Mouse (Mus musculus): ENCODE results near the gene Gm9833. TPM values are rescaled to one million over a fixed set of nuclear protein-coding genes. Genes with fewer than 3 reads are reported as not detected.
"Not testable (repeated sequence)": the region's sequence is repeated elsewhere in the genome, so short reads cannot be mapped to it uniquely, and the experiment has no call there.

Gene Gm9833
- 4.7 and 5.6 TPM in 2 replicates for polyA plus RNA-seq (2014; fragmentation: Nextera tagmentation; extraction: Ambion mirVana)

DNA sequence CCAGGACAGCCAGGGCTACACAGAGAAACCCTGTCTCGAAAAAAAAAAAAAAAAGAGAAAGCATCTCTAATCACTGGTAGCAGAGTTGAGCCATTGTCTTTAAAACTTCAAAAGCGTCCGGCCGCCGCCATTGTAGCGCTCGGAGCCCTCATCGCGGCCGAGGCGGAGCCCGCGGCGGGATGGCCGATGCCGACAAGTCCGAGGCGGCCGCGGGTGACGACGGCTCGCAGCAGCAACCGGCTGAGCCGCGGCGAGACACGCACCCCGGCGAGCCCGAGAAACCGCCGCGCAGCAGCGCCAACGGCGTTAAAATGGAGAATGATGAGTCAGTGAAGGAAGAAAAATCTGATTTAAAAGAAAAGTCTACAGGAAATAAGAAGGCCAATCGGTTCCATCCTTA lies at the start of gene Gm9833:
TSS of gene Gm9833 (plus strand) at position 117 of the 400 bp plus-strand sequence.
- H3K9me3 ChIP-seq (ENCODE audit: control insufficient read depth, low read length); H3K4me3 ChIP-seq (ENCODE audit: low read depth, low read length); H3K27me3 ChIP-seq (ENCODE audit: control insufficient read depth, insufficient read depth, low read length); H3K27ac ChIP-seq (replicated peaks; ENCODE audit: low read depth, low read length); H3K4me2 ChIP-seq (ENCODE audit: low read depth, severe bottlenecking); H3K4me1 ChIP-seq (ENCODE audit: control insufficient read depth, insufficient read depth, low read length); ATAC-seq (ENCODE audit: insufficient number of reproducible peaks, low FRiP score, low TSS enrichment, low read depth); H3K36me3 ChIP-seq (ENCODE audit: control insufficient read depth, insufficient read depth, low read length); DNase-seq (ENCODE audit: low spot score); H3K9ac ChIP-seq (ENCODE audit: low read length): not testable (repeated sequence)
- WGBS = 35% methylated on average over 30 of the region's 38 CpGs

DNA sequence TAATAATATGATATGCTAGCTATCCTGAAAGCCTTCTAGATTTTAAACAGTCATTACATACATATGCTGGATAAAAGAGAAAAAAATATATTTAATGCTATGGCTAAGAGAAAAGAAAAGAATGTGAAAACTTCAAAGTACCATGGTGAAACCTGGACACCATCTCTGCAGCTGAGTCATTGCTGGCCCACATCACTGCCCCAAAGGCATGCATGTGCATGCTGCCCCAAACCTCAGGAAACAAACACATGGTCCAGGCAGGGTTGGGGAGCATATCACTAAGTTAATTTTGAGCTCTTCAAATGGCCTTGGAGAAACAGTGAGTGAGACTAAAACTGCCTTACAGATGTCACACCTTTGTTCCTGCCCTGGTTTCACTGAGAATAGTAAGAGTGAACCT lies 17.8 kb upstream of the Gm9833 start:
- Histone ChIP-seq H3K27me3 (ENCODE audit: control insufficient read depth, insufficient read depth, low read length) (no peaks in the 10 kb centered on the region), H3K4me3 (ENCODE audit: low read depth, low read length) (no peak overlapping the region), H3K4me2 (ENCODE audit: low read depth, severe bottlenecking) (no peak overlapping the region), H3K36me3 (ENCODE audit: control insufficient read depth, insufficient read depth, low read length) (no peaks in the 10 kb centered on the region), H3K27ac (replicated peaks; ENCODE audit: low read depth, low read length) (no peak overlapping the region), H3K9me3 (ENCODE audit: control insufficient read depth, low read length) (no peaks in the 10 kb centered on the region), H3K9ac (ENCODE audit: low read length) (no peak overlapping the region), H3K4me1 (ENCODE audit: control insufficient read depth, insufficient read depth, low read length) (no peaks in the 10 kb centered on the region)
- ATAC-seq (ENCODE audit: insufficient number of reproducible peaks, low FRiP score, low TSS enrichment, low read depth) (no peak), DNase-seq (ENCODE audit: low spot score) (no peak)

DNA sequence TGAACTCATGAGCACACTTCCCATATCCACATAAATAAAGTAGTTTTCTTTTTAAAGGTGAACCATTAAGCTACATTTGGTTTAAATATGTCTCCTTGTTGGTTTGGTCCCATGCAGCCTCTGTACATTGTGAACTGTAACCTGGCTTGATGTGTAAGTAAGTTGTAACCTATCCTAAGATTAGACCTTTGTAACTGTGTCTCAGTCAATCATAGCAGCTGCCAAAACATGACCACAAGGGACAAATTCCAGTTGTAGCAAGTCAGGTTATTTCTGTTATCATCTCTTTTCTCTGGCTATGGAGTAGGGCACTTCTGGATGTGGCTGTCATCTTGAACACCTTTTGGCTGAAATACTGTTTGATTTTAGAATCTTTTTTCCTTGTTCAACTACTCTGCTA lies 12.1 kb upstream of the Gm9833 start:
- Histone ChIP-seq H3K27ac (replicated peaks; ENCODE audit: low read depth, low read length) (no peak overlapping the region), H3K9me3 (ENCODE audit: control insufficient read depth, low read length) (no peaks in the 10 kb centered on the region), H3K27me3 (ENCODE audit: control insufficient read depth, insufficient read depth, low read length) (no peaks in the 10 kb centered on the region), H3K9ac (ENCODE audit: low read length) (no peak overlapping the region), H3K4me3 (ENCODE audit: low read depth, low read length) (no peak overlapping the region), H3K36me3 (ENCODE audit: control insufficient read depth, insufficient read depth, low read length) (no peaks in the 10 kb centered on the region), H3K4me2 (ENCODE audit: low read depth, severe bottlenecking) (no peak overlapping the region), H3K4me1 (ENCODE audit: control insufficient read depth, insufficient read depth, low read length) (no peaks in the 10 kb centered on the region)
- no peak for ATAC-seq (ENCODE audit: insufficient number of reproducible peaks, low FRiP score, low TSS enrichment, low read depth)
- no peak for DNase-seq (ENCODE audit: low spot score)

DNA sequence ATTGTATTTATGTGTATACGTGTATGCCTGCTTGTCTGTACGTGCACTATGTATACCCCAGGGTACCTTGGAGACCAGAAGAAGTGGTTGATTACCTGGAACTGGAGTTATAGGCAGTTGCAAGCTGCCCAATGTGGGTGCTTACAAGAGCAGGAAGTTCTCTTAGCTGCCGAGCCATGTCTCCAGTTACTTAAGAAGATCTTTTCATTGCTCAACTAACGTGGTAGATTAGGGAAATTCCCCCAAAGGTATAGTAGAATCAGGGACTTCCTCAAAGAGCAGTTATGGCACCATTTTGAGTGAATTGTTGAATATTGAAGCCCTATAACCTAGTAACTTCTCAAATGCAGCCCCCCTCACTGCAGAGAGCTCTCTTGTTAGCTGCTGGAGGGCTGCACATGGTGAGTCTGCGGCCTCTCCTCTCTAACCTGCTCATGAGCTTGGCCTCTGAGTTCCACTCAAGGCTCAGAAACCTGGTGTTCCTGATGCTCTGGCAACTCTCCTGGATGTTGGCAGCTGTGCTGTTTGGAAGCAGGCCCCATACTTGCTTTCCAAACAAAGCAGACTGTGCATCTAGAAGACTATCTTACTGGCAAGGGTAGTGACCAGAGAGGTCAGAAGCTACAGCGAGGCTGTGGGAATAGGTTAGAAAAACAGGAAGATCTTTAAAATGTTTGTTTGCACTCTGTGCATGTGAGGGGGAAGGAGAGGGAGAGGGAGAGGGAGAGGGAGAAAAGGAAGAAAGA lies 10.6 kb upstream of the Gm9833 start:
- WGBS = 87% methylated on average over 6 of the region's 6 CpGs
- no peak overlapping the region for H3K27ac ChIP-seq (replicated peaks; ENCODE audit: low read depth, low read length)

DNA sequence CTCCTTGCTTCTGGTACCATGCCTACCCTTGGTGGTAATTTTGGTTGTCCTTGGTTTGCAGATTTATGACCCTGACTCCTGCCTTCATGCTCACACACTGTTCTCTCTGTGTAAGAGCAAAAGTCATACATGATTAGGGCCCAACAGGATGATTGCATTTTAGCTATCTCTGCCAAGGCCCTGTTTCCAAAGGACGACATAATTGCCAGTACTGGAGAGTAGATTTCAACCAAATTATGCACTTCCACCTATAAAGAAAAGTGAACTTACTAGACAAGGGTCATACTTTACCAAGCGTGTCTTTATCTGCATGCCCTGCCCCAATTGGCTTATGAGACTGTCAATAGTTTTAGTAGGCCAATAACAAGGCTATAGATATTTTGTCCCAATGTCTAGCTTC lies 9.8 kb upstream of the Gm9833 start:
- no peak overlapping the region for H3K27ac ChIP-seq (replicated peaks; ENCODE audit: low read depth, low read length)
- WGBS = 88% methylated on average over 2 of the region's 2 CpGs
- no peaks in the 10 kb centered on the region for H3K36me3 ChIP-seq (ENCODE audit: control insufficient read depth, insufficient read depth, low read length)
- H3K9ac ChIP-seq (ENCODE audit: low read length) = no peak overlapping the region
- H3K4me2 ChIP-seq (ENCODE audit: low read depth, severe bottlenecking) = no peak overlapping the region
- no peaks in the 10 kb centered on the region for H3K4me1 ChIP-seq (ENCODE audit: control insufficient read depth, insufficient read depth, low read length)
- no peaks in the 10 kb centered on the region for H3K9me3 ChIP-seq (ENCODE audit: control insufficient read depth, low read length)
- DNase-seq (ENCODE audit: low spot score) (no peak), ATAC-seq (ENCODE audit: insufficient number of reproducible peaks, low FRiP score, low TSS enrichment, low read depth) (no peak)
- H3K4me3 ChIP-seq (ENCODE audit: low read depth, low read length) = no peak overlapping the region
- no peaks in the 10 kb centered on the region for H3K27me3 ChIP-seq (ENCODE audit: control insufficient read depth, insufficient read depth, low read length)

More for the DNA sequence above, 10.6 kb upstream of the Gm9833 start:
- DNase-seq (ENCODE audit: low spot score) (no peak), ATAC-seq (ENCODE audit: insufficient number of reproducible peaks, low FRiP score, low TSS enrichment, low read depth) (no peak)
- Histone ChIP-seq H3K27me3 (ENCODE audit: control insufficient read depth, insufficient read depth, low read length) (no peaks in the 10 kb centered on the region), H3K9ac (ENCODE audit: low read length) (no peak overlapping the region), H3K36me3 (ENCODE audit: control insufficient read depth, insufficient read depth, low read length) (no peaks in the 10 kb centered on the region), H3K9me3 (ENCODE audit: control insufficient read depth, low read length) (no peaks in the 10 kb centered on the region), H3K4me3 (ENCODE audit: low read depth, low read length) (no peak overlapping the region), H3K4me2 (ENCODE audit: low read depth, severe bottlenecking) (no peak overlapping the region), H3K4me1 (ENCODE audit: control insufficient read depth, insufficient read depth, low read length) (no peaks in the 10 kb centered on the region)

DNA sequence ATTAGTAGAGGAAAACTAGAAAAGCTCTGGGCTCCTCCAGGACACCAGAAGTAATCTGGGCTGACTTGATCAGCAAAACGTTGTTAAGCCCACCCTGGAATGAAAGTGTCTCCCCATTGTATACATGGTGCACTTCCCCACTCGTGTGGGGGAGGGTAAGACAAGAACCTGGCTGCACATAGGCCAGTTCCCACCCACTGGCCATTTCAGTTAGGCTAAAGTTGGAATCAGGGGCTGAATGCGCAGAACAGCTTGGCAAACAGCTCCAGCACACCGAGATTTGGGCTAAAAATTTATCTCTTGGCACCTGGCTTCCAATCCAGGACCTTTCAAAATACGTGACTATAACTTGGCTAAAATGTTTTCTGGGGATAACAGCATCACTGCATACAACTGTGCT lies 6.6 kb upstream of the Gm9833 start:
- Histone ChIP-seq H3K36me3 (ENCODE audit: control insufficient read depth, insufficient read depth, low read length) (no peaks in the 10 kb centered on the region), H3K4me3 (ENCODE audit: low read depth, low read length) (no peak overlapping the region), H3K4me1 (ENCODE audit: control insufficient read depth, insufficient read depth, low read length) (no peaks in the 10 kb centered on the region), H3K9me3 (ENCODE audit: control insufficient read depth, low read length) (no peaks in the 10 kb centered on the region), H3K27ac (replicated peaks; ENCODE audit: low read depth, low read length) (no peak overlapping the region), H3K27me3 (ENCODE audit: control insufficient read depth, insufficient read depth, low read length) (no peaks in the 10 kb centered on the region), H3K4me2 (ENCODE audit: low read depth, severe bottlenecking) (no peak overlapping the region), H3K9ac (ENCODE audit: low read length) (no peak overlapping the region)
- ATAC-seq (ENCODE audit: insufficient number of reproducible peaks, low FRiP score, low TSS enrichment, low read depth) = no peak
- 73% methylated on average over 5 of the region's 5 CpGs for WGBS
- DNase-seq (ENCODE audit: low spot score) = no peak

DNA sequence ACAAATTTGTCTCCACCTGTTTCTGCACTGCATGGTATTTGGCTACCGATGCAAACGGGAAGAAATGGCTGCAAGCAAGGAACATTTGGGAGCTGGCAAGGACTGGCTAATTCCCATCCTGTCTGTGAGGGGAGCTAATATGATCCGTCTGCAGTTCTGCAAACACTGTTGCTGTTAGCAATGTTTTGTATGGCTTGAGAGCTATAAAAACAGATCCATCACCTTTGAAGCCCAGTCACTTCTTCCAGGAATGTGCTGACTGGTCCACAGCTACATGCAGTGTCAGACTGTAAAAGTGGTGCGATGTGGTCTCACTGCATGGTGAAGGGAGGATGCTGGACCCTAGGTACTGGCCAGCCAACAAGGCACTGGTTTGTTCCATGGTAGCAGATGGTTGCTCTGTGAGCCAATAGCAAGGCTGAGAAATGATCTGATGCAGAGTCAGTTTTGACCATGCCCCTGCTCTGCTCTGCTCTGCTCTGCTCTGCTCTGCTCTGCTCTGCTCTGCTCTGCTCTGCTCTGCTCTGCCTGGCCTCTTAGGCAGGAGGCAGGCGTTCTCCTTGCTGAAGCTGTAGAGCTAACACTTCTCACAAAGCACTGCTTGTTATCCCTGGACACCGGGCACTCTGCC lies 5.9 kb upstream of the Gm9833 start:
- WGBS = 48% methylated on average over 6 of the region's 6 CpGs
- Histone ChIP-seq H3K9ac (ENCODE audit: low read length) (no peak overlapping the region), H3K4me1 (ENCODE audit: control insufficient read depth, insufficient read depth, low read length) (no peaks in the 10 kb centered on the region), H3K9me3 (ENCODE audit: control insufficient read depth, low read length) (no peaks in the 10 kb centered on the region), H3K4me3 (ENCODE audit: low read depth, low read length) (no peak overlapping the region), H3K36me3 (ENCODE audit: control insufficient read depth, insufficient read depth, low read length) (no peaks in the 10 kb centered on the region), H3K4me2 (ENCODE audit: low read depth, severe bottlenecking) (no peak overlapping the region), H3K27ac (replicated peaks; ENCODE audit: low read depth, low read length) (no peak overlapping the region), H3K27me3 (ENCODE audit: control insufficient read depth, insufficient read depth, low read length) (no peaks in the 10 kb centered on the region)
- no peak for DNase-seq (ENCODE audit: low spot score)
- peak; percentile 65 for ATAC-seq (ENCODE audit: insufficient number of reproducible peaks, low FRiP score, low TSS enrichment, low read depth)

DNA sequence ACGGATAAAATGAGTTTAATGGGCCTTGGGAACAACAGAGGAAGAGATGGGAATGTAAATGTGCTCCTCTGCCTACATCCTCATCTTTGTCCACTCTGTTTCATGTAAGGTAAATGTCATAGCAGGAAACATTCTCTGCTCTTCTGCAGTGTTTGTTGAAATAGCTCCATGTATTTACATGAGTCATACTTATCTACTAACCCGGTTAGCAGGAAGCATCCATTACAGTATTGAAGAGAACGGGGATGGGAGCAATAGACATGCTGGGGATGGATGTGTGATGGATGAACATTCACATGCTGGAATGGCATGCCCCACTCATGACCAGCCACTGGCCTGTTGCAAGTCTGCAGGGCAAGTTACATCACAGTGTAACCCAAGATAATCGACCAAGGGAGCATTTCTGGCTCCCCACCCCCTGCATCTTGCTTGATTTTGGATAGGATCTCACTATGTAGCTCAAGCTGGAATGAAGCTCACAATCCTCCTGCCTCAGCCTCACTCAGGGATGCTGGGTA lies 5.3 kb upstream of the Gm9833 start:
- H3K27me3 ChIP-seq (ENCODE audit: control insufficient read depth, insufficient read depth, low read length) = no peaks in the 10 kb centered on the region
- H3K4me2 ChIP-seq (ENCODE audit: low read depth, severe bottlenecking) = no peak overlapping the region
- no peak overlapping the region for H3K4me3 ChIP-seq (ENCODE audit: low read depth, low read length)
- 82% methylated on average over 4 of the region's 4 CpGs for WGBS
- H3K9ac ChIP-seq (ENCODE audit: low read length) = no peak overlapping the region
- H3K27ac ChIP-seq (replicated peaks; ENCODE audit: low read depth, low read length) = no peak overlapping the region
- ATAC-seq (ENCODE audit: insufficient number of reproducible peaks, low FRiP score, low TSS enrichment, low read depth) (no peak), DNase-seq (ENCODE audit: low spot score) (no peak)
- H3K9me3 ChIP-seq (ENCODE audit: control insufficient read depth, low read length) = no peaks in the 10 kb centered on the region
- H3K36me3 ChIP-seq (ENCODE audit: control insufficient read depth, insufficient read depth, low read length) = no peaks in the 10 kb centered on the region
- H3K4me1 ChIP-seq (ENCODE audit: control insufficient read depth, insufficient read depth, low read length) = no peaks in the 10 kb centered on the region

Measured in limb, embryonic 11.5 days (tissue).